Mouse (Mus musculus) megakaryocyte, embryonic 14.5 days (primary cell): ENCODE measurements at regions not wholly inside any gene's neighbourhood (a gene's known extent, or its start where the extent isn't known, plus 50 kb on each side); places are given as distances from the start of the nearest gene placed in this dataset.

Source experiments
- FLI1 ChIP-seq: IDR thresholded peaks from 2 replicates; pipeline ENCODE4 v1.6.1; 2012; ENCODE audit warnings: low read length, inconsistent platforms, mixed read lengths
- GATA1 ChIP-seq: IDR thresholded peaks from 3 replicates; pipeline ENCODE4 v1.6.1; 2012; ENCODE audit warnings: mixed read lengths, low read length, inconsistent platforms, borderline replicate concordance

DNA sequence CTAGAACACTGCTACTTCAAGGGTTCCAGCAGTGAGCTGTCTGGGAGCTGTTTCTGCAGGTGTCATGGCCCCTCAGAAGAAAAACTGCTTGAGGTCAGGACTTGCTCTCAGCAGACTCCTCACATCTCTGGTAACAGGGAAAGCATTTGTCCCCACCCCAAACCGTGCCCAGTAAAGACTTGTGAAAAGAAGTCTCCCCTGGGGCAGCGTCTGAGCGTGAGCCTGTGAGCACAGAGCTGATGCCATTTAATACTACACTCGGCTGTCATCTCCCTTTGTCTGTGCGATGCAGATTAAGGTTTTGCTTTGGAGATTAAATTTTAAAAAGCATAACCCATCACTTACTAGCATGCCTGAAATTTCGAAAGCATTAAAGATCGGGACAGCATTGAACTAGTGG lies 261.9 kb downstream of the Wdr11 start:
- TF ChIP-seq FLI1: no peak
- no peak for TF ChIP-seq GATA1
